Mouse (Mus musculus) gastrocnemius, postnatal 10 days (tissue): ENCODE measurements around the gene Pnlip. TPM values are rescaled to one million over a fixed set of nuclear protein-coding genes. Genes with fewer than 3 reads are reported as not detected.

Source experiments
- DNase-seq: peaks from one replicate; pipeline ENCODE4 v3.0.0; 2021; ENCODE audit warnings: mixed read lengths
- total RNA-seq, 2 experiments: library from RNA; stranded (reverse); gene quantifications; 2 replicates each; pipeline ENCODE4 v1.2.3; 2021

The Pnlip gene
- total RNA-seq, 2 experiments from 2014 or later: not detected

GRCm38 (mm10) chr19:58727756-58728155 lies 75.5 kb downstream of the Pnlip start:
- DNase-seq: no peak

- no peak for DNase-seq
These were observed 76.2 kb downstream of the Pnlip start, which contains the start of gene Pnliprp1 for GRCm38 (mm10) chr19:58728445-58729031. Pnliprp1 (plus strand) TSS chr19:58728887.

Other genes with a start within 250 kb of the Pnlip start
- 10 to 100 TPM in 1 of 2 experiments, 1 to 10 TPM in 1; 9.5 to 10.3 TPM for gene Gfra1, start 196.6 kb upstream of the Pnlip start, total RNA-seq
- not detected for gene Ccdc172, start 140.5 kb upstream of the Pnlip start, total RNA-seq
- gene Pnliprp1, start 76.4 kb downstream of the Pnlip start, total RNA-seq: not detected
- gene Pnliprp2, start 107.2 kb downstream of the Pnlip start, total RNA-seq: not detected
- not detected for gene 1700019N19Rik, start 142.0 kb downstream of the Pnlip start, total RNA-seq